Mouse (Mus musculus): ENCODE data around the gene Tia1.

DNA sequence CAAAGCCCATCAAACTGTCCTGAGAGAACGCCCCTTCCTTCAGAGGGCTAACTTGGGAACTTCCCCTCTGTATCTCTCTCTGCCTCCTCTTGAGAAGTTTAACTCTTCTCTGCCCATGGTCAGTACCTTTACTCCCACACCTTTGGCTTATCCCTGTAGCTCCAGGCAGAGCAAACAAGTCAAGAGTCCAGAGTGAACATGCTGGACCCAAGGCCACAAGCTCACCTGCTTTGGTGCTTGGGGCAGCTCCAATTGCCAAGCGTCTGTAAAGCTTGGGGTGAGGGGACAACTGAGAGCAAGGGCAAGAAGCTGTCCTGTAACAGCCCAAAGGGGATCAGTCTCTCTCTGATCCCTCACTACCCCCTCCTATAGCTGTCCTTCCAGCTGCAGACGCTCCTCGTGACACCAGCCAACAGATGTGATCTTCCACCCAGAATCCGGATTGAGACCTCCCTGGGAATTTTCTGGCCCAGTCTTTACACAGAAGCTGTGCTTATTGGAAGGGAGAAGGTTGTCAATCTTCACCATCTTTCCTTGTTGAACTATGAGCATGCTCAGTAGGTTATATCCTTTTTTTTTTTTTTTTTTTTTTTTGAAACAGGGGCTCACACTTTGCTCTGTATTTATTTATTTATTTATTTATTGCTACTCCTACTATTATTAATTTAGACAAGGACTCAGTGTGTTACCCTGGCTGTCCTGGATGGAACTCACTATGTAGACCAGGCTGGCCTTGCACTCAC is 18.5 kb upstream of the Tia1 start:
- TF ChIP-seq CTCF (IDR thresholded peaks at IDR 0.05; ENCODE audit: insufficient read depth, low read depth, low read length) (no peak), POLR2A (IDR thresholded peaks at IDR 0.05; ENCODE audit: insufficient read depth, low read depth, low read length) (no peak)

All from olfactory bulb, adult 2 months (tissue).